Mouse (Mus musculus) heart, adult 2 months (tissue): ENCODE measurements at regions not wholly inside any gene's neighbourhood (a gene's known extent, or its start where the extent isn't known, plus 50 kb on each side); places are given as distances from the start of the nearest gene placed in this dataset.

Experiments
- DNase-seq, 2 experiments: peaks; one replicate each; pipeline ENCODE4 v3.0.0; 2021
- H3K27ac ChIP-seq: fragments of 200-600 bp; 2 replicates; pipeline ENCODE4 v1.8.1; 2022
- H3K27me3 ChIP-seq: fragments of 200-500 bp; 2 replicates; pipeline ENCODE4 v1.6.1; 2012; ENCODE audit warnings: mild to moderate bottlenecking, low read length, inconsistent platforms, mixed read lengths; ENCODE audit not compliant: control insufficient read depth, insufficient read depth
- H3K36me3 ChIP-seq: fragments of 200-500 bp; 2 replicates; pipeline ENCODE4 v1.6.1; 2012; ENCODE audit warnings: low read length, inconsistent platforms; ENCODE audit not compliant: control insufficient read depth, insufficient read depth
- H3K4me1 ChIP-seq: fragments of 200-500 bp; 2 replicates; pipeline ENCODE4 v1.6.1; 2011; ENCODE audit warnings: low read length; ENCODE audit not compliant: control insufficient read depth, insufficient read depth
- H3K4me3 ChIP-seq: fragments of 200-600 bp; 2 replicates; pipeline ENCODE4 v1.8.1; 2022
- H3K79me2 ChIP-seq: fragments of 200-500 bp; replicated peaks from 2 replicates; pipeline ENCODE4 v1.6.1; 2012; ENCODE audit warnings: mild to moderate bottlenecking, inconsistent platforms, low read length, moderate library complexity, mixed read lengths; ENCODE audit not compliant: control insufficient read depth, insufficient read depth
- H3K9ac ChIP-seq: fragments of 200-500 bp; 2 replicates; pipeline ENCODE4 v1.6.1; 2012; ENCODE audit warnings: low read depth, mild to moderate bottlenecking, control low read depth, inconsistent platforms, low read length, mixed read lengths
- CTCF ChIP-seq: fragments of 200-600 bp; IDR thresholded peaks from 2 replicates; pipeline ENCODE4 v1.8.1; 2022; ENCODE audit warnings: antibody characterized with exemption, mild to moderate bottlenecking, moderate library complexity
- EP300 ChIP-seq: fragments of 200-500 bp; IDR thresholded peaks from 2 replicates; pipeline ENCODE4 v1.6.1; 2011; ENCODE audit warnings: low read depth, low read length, control low read depth; ENCODE audit not compliant: insufficient read depth
- POLR2A ChIP-seq: fragments of 200-500 bp; IDR thresholded peaks from 2 replicates; pipeline ENCODE4 v1.6.1; 2011; ENCODE audit warnings: mild to moderate bottlenecking, low read depth, low read length, control low read depth; ENCODE audit not compliant: insufficient read depth
- WGBS: fragments of 180-500 bp; shearing (Covaris S2); methylation state at CpG from one replicate; pipeline ENCODE4 v1.1.7; 2018; 5-methylcytosine and 5-hydroxymethylcytosine counted together
- intact Hi-C: fragments of 180-260 bp; cut with DNase I; formaldehyde crosslinking; loops from one replicate; pipeline ENCODE4 v1.15.1; 2025

DNA sequence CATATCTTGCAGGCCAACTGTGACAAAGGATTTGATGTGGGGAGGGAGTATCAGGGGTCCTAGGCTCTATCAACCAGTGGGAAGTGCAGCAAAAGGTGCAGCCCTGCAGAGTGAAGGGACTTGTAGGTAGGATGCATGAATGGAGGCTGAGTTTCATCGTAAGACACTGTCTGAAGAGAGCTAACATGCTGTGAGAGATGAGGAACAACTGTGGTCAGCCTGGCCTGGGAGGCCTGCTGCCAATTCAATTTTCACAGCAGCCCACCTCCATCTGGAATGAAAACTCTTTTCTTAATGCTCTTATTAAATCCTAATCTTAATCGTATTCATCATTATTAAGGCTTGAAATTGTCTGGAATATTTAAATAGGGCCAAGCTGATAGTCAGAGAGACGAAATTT is 622.1 kb upstream of the Brinp1 start:
- no peak for DNase-seq
- intact Hi-C loops = no loop called here
- no peak for TF ChIP-seq POLR2A
- no peak for TF ChIP-seq CTCF
- no peak for TF ChIP-seq EP300

DNA sequence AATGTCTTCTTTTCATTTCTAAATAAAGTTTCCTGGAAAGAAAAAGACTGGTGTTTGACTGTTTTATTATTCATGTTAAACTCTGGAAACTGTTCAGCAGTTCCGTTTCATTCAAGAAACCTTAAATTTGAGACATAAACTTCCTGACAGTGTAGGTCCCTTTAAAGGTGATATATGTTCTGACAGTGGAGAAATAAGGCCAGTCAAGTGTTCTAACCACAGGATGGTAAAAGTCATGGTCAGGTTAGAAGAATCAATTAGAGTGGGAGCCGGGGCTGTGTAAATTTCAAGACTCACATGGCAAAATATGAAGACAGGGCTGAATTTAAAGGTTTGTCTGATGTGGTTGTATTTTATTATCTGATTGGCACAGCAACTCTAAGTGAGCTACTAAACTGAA is 593.9 kb upstream of the Brinp1 start:
- no peaks in the 10 kb centered on the region for H3K4me1 ChIP-seq
- no peak for TF ChIP-seq POLR2A
- TF ChIP-seq CTCF = no peak
- TF ChIP-seq EP300 = no peak
- intact Hi-C loops = no loop called here
- no peak overlapping the region for H3K9ac ChIP-seq
- 73% methylated on average over 2 of the region's 2 CpGs for WGBS
- no peak overlapping the region for H3K4me3 ChIP-seq
- H3K27ac ChIP-seq = no peak overlapping the region
- H3K79me2 ChIP-seq = no peaks in the 10 kb centered on the region
- H3K36me3 ChIP-seq = no peaks in the 10 kb centered on the region
- DNase-seq = no peak
- no peaks in the 10 kb centered on the region for H3K27me3 ChIP-seq

More for the DNA sequence above, 622.1 kb upstream of the Brinp1 start:
- Histone ChIP-seq H3K4me3 (no peak overlapping the region), H3K36me3 (no peaks in the 10 kb centered on the region), H3K27ac (no peak overlapping the region), H3K9ac (no peak overlapping the region), H3K27me3 (no peaks in the 10 kb centered on the region), H3K4me1 (no peaks in the 10 kb centered on the region), H3K79me2 (no peaks in the 10 kb centered on the region)
- 44% methylated on average over 3 of the region's 3 CpGs for WGBS

DNA sequence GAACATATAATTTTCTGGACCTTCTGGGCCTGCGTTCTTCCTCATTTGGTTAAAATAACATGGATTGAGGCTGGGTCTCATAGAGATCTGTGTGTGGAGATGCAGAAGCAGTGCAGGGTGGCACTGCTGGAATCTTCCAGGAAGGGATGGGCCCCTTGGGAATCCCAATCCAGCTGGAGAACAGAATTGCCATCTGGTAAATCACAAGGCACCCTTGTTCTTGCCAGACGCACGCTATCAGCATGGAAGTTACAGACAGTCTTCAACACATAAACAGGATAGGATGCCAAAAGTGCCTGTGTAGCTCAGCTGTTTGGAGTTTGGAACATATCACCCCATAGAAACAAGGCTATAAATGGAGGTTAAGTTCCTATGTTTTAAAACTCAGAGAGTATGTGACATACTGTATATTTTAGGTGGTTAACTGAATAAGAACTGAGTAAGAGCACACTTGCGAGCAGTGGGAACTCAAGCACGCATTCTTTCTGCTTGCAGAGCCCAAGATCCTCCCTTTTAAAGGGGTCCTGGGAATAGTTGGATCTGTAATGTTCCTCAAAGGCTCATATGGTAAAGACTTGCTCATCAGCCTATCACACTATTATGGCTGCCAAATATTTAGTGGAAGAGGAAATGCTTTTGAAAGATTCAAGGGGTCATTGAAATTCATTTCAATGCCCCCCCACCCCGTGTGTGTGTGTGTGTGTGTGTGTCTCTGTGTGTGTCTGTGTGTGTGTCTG is 584.1 kb upstream of the Brinp1 start:
- H3K4me3 ChIP-seq = no peak overlapping the region
- intact Hi-C loops = no loop called here
- peak in 1 of 2 experiments; percentile 5 for DNase-seq
- H3K4me1 ChIP-seq = no peaks in the 10 kb centered on the region
- WGBS = 57% methylated on average over 6 of the region's 6 CpGs
- H3K79me2 ChIP-seq = no peaks in the 10 kb centered on the region
- H3K27ac ChIP-seq = no peak overlapping the region
- no peak overlapping the region for H3K9ac ChIP-seq
- H3K36me3 ChIP-seq = no peaks in the 10 kb centered on the region
- no peak for TF ChIP-seq POLR2A
- no peak for TF ChIP-seq EP300
- TF ChIP-seq CTCF = no peak
- no peaks in the 10 kb centered on the region for H3K27me3 ChIP-seq

DNA sequence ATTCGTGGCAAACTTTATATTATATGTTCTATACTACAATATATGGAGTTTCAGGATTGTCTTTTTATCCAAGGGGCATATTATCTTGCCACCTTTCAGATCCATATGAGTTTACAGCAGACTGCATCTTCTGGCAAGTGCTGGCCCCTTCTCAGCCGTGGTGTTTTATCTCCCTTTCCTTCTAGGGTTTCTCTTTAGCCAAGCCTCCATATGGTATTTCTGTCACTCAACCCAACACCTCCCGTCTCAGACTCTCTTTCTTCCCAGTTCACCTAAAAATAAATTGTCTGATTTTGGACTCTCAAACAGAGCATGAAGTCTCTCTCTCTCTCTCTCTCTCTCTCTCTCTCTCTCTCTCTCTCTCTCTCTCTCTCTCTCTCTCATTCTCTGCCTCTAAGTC is 578.9 kb upstream of the Brinp1 start:
- TF ChIP-seq POLR2A (no peak), CTCF (no peak), EP300 (no peak)
- Histone ChIP-seq H3K4me1 (no peaks in the 10 kb centered on the region), H3K9ac (no peak overlapping the region), H3K79me2 (no peaks in the 10 kb centered on the region), H3K27me3 (no peaks in the 10 kb centered on the region), H3K27ac (no peak overlapping the region), H3K36me3 (no peaks in the 10 kb centered on the region), H3K4me3 (no peak overlapping the region)
- intact Hi-C loops = no loop called here
- 32% methylated on average over 3 of the region's 3 CpGs for WGBS
- DNase-seq = no peak

DNA sequence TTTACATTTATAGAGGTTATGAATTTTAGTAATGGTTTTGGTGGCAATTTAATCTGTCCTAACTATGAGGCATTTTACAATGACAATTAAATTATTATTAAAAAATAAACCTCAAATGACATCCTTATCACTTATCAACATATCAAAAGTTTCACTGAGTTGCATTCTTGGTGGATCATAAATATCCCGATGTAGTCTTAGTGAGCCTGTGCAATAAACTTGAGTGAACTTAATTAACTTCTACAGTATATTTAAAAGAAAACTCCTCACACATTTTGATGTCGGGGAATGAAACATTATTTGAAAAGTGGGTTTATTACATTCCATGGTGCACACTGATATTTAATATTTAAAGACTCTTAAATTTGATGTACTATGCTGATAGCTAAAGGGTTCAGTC is 568.9 kb upstream of the Brinp1 start:
- no peak for DNase-seq
- H3K9ac ChIP-seq = no peak overlapping the region
- H3K27me3 ChIP-seq = no peaks in the 10 kb centered on the region
- 83% methylated on average over 2 of the region's 2 CpGs for WGBS
- TF ChIP-seq CTCF = no peak
- no peak for TF ChIP-seq POLR2A
- TF ChIP-seq EP300 = no peak
- H3K27ac ChIP-seq = no peak overlapping the region
- H3K36me3 ChIP-seq = no peaks in the 10 kb centered on the region
- no peak overlapping the region for H3K4me3 ChIP-seq
- no peaks in the 10 kb centered on the region for H3K4me1 ChIP-seq
- intact Hi-C loops = no loop called here
- no peaks in the 10 kb centered on the region for H3K79me2 ChIP-seq

DNA sequence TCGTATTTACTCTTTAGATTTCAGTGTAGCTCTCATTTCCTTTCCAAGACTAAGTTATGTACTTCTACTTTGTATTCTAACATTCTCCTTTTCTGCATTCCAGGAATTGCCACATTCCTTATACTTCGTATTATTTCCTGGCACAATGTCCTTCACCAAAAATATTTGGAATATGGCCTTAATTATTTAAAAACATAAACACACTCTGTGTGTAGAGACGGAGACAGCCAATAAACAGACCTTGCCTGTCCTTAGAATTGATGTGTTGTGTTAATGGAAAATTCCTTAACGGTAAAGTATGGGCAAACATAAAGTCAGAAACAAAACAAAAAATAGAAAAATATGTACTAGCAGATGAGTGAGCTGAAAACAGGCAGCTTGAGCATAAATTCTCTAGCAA is 554.1 kb upstream of the Brinp1 start:
- WGBS = 42% methylated on average over 4 of the region's 4 CpGs
- no peak overlapping the region for H3K27ac ChIP-seq
- TF ChIP-seq POLR2A = no peak
- TF ChIP-seq CTCF = no peak
- no peak for TF ChIP-seq EP300
- no peak for DNase-seq
- no peaks in the 10 kb centered on the region for H3K4me1 ChIP-seq
- H3K27me3 ChIP-seq = no peaks in the 10 kb centered on the region
- H3K36me3 ChIP-seq = no peaks in the 10 kb centered on the region
- no peak overlapping the region for H3K9ac ChIP-seq
- H3K79me2 ChIP-seq = no peaks in the 10 kb centered on the region
- H3K4me3 ChIP-seq = no peak overlapping the region
- intact Hi-C loops = no loop called here
